Mouse (Mus musculus) thymus, adult 2 months (tissue): ENCODE results near the gene Chst15.

Experiments
- CTCF ChIP-seq: fragments of 200-500 bp; IDR thresholded peaks from 2 replicates; pipeline ENCODE4 v1.5.1; 2012; ENCODE audit warnings: mild to moderate bottlenecking, control low read depth, low read length, moderate library complexity, borderline replicate concordance; ENCODE audit not compliant: control insufficient read depth, poor library complexity, insufficient read depth; ENCODE audit errors: extremely low read depth
- POLR2A ChIP-seq: fragments of 200-500 bp; IDR thresholded peaks from 2 replicates; pipeline ENCODE4 v1.6.1; 2012; ENCODE audit warnings: mild to moderate bottlenecking, low read length, control low read depth, moderate library complexity; ENCODE audit not compliant: control insufficient read depth, poor library complexity, insufficient read depth; ENCODE audit errors: extremely low read depth

DNA sequence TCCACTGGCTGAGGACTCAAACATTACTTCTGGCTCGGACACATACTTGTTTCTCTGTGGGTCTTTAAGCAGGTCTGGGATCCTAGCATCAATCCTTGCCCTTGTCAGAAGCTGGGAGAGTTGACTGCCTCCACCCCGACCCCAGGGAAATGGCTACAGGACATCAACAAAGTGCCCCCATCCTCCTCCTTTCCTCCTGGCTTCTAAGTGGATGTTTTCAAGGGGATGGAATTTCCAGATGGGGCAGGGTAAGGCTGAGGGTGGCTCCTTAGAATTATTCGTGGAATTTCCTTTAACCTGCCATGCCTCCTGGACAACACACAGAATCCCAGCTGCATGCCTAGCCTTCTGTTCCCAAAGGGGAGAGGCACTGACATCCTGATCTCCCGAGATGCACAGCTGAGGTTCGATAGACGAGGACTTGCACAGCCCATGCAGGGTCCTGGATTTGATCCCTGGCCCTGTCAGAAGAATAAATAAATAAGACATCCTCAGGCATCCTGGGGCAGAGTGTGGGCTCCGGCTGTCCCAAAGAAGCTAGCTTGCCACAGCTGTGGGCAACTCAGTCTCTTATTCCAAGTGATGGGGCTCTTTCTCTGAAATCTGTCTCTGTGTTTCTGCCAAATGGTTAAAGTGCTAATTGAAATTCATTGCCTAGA lies 119.1 kb downstream of the Chst15 start:
- TF ChIP-seq CTCF, result no peak
- no peak for TF ChIP-seq POLR2A
